Mouse (Mus musculus): Measurements from ENCODE around the gene Fam167b.

Gene Fam167b

GRCm38 (mm10) chr4:129609139-129609631 is 30.8 kb upstream of the Fam167b start:
- in situ Hi-C loops (cut with MboI, MseI), result no loop called here

GRCm38 (mm10) chr4:129608426-129609025 is 30.2 kb upstream of the Fam167b start:
- in situ Hi-C loops (cut with MboI, MseI), result no loop called here

GRCm38 (mm10) chr4:129600233-129601158 is 22.1 kb upstream of the Fam167b start, which contains the start of the genes Eif3i and Tmem234:
TSS of gene Eif3i (minus strand) at chr4:129600648.
TSS of gene Tmem234 (plus strand) at chr4:129600668.
- in situ Hi-C loops (cut with MboI, MseI), result loop anchor here (5.0 kb wide), 1 partner anchor 43 kb away; no protein-coding TSS in a partner anchor

GRCm38 (mm10) chr4:129588865-129589264 is 10.5 kb upstream of the Fam167b start:
- in situ Hi-C loops (cut with MboI, MseI), result no loop called here

- in situ Hi-C loops (cut with MboI, MseI), result no loop called here
Observed at GRCm38 (mm10) chr4:129586943-129587342, 8.6 kb upstream of the Fam167b start.

- in situ Hi-C loops (cut with MboI, MseI), result no loop called here
Observed at GRCm38 (mm10) chr4:129585773-129586172, 7.4 kb upstream of the Fam167b start.

- in situ Hi-C loops (cut with MboI, MseI), result no loop called here
Observed at GRCm38 (mm10) chr4:129584884-129585608, 6.7 kb upstream of the Fam167b start.

- in situ Hi-C loops (cut with MboI, MseI), result no loop called here
Observed at GRCm38 (mm10) chr4:129584370-129584769, 6.0 kb upstream of the Fam167b start.

GRCm38 (mm10) chr4:129582251-129582650 is 3.9 kb upstream of the Fam167b start:
- in situ Hi-C loops (cut with MboI, MseI), result no loop called here

GRCm38 (mm10) chr4:129580347-129580746 is 2.0 kb upstream of the Fam167b start:
- in situ Hi-C loops (cut with MboI, MseI), result no loop called here

- in situ Hi-C loops (cut with MboI, MseI), result no loop called here
Observed at GRCm38 (mm10) chr4:129577688-129578087, 661 bp downstream of the Fam167b start.

- in situ Hi-C loops (cut with MboI, MseI), result no loop called here
Observed at GRCm38 (mm10) chr4:129576863-129577491, 1.4 kb downstream of the Fam167b start.

GRCm38 (mm10) chr4:129575171-129575844 is 3.0 kb downstream of the Fam167b start:
- in situ Hi-C loops (cut with MboI, MseI), result no loop called here

GRCm38 (mm10) chr4:129573430-129573829 is 4.9 kb downstream of the Fam167b start, which contains the start of gene Lck:
TSS of gene Lck (minus strand) at chr4:129573641.
- in situ Hi-C loops (cut with MboI, MseI), result loop anchor here (25.0 kb wide), 1 partner anchor 1339 kb away; the partner anchor contains the start of gene Laptm5

- in situ Hi-C loops (cut with MboI, MseI), result loop anchor here (25.0 kb wide), 1 partner anchor 1339 kb away; the partner anchor contains the start of gene Laptm5
Observed at GRCm38 (mm10) chr4:129573093-129573370, 5.3 kb downstream of the Fam167b start.

GRCm38 (mm10) chr4:129572236-129573092 is 5.9 kb downstream of the Fam167b start:
- in situ Hi-C loops (cut with MboI, MseI), result loop anchor here (25.0 kb wide), 1 partner anchor 1340 kb away; the partner anchor contains the start of gene Laptm5

- in situ Hi-C loops (cut with MboI, MseI), result loop anchor here (25.0 kb wide), 1 partner anchor 1341 kb away; the partner anchor contains the start of gene Laptm5
Observed at GRCm38 (mm10) chr4:129571551-129572084, 6.7 kb downstream of the Fam167b start.

- in situ Hi-C loops (cut with MboI, MseI), result loop anchor here (25.0 kb wide), 1 partner anchor 1342 kb away; the partner anchor contains the start of gene Laptm5
Observed at GRCm38 (mm10) chr4:129570028-129570427, 8.3 kb downstream of the Fam167b start.

- in situ Hi-C loops (cut with MboI, MseI), result loop anchor here (25.0 kb wide), 1 partner anchor 1344 kb away; the partner anchor contains the start of gene Laptm5
Observed at GRCm38 (mm10) chr4:129568366-129568765, 10.0 kb downstream of the Fam167b start.

Data from regulatory T cell (primary cell).